Mouse (Mus musculus): ENCODE measurements around the gene Alpi.

The Alpi gene

GRCm38 (mm10) chr1:87060913-87061312, 40.5 kb downstream of the Alpi start:
- DNase-seq (ENCODE audit: extremely low spot score, low read depth, low spot score): no peak

GRCm38 (mm10) chr1:87059042-87059665, 42.3 kb downstream of the Alpi start:
- no peak for DNase-seq (ENCODE audit: extremely low spot score, low read depth, low spot score)

DNA sequence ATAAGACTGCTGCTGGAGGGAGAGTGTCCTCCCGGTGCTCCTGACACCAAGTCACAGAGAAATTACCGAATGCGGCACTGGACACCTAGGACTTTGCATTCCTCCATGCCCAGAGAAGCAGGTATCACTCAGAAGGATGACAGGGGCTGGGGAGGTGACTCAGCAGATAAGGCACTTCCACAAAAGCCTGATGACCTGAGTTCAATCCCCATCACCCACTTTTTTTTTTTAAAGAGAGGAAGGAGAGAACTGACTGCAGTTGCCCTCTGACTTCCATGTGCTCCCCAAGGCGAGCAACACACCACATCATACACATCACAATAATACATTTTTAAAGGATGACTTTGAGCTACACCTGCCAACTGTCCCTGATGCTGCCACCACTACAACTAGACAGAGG, 44.3 kb downstream of the Alpi start:
- no peak for DNase-seq (ENCODE audit: extremely low spot score, low read depth, low spot score)

- DNase-seq (ENCODE audit: extremely low spot score, low read depth, low spot score): no peak
Measured at GRCm38 (mm10) chr1:87051369-87051768, 50.0 kb downstream of the Alpi start.

- no peak for DNase-seq (ENCODE audit: extremely low spot score, low read depth, low spot score)
Measured at GRCm38 (mm10) chr1:87050700-87051099, 50.7 kb downstream of the Alpi start.

DNA sequence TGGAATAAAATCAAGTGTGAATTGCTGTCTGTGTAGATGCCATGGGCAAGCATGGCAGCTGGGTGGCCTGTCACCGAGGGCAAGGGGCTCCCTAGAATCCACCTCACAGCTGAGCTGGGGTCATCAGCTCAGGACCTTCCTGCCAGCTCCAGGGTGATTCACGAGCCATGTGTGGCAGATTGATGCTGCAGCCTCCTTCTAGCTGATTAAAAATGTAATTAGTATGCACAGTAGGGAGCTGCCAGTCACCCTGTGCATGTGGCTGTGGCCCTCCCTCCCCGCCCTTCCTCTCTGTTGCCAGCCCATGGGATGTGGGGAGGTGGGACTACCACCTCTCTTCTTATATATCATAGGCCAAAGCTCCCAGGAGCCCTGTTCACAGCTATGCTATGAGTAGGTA, 51.3 kb downstream of the Alpi start:
- no peak for DNase-seq (ENCODE audit: extremely low spot score, low read depth, low spot score)
